Mouse (Mus musculus): ENCODE results near the gene Rgcc. TPM values are rescaled to one million over a fixed set of nuclear protein-coding genes. Genes with fewer than 3 reads are reported as not detected.
A peak's percentile ranks its signal among the peaks of the same experiment; 100 is the strongest.

Rgcc gene
- total and polyA plus RNA-seq, 3 experiments: 2.2 to 5.2 (median 2.3) TPM

DNA sequence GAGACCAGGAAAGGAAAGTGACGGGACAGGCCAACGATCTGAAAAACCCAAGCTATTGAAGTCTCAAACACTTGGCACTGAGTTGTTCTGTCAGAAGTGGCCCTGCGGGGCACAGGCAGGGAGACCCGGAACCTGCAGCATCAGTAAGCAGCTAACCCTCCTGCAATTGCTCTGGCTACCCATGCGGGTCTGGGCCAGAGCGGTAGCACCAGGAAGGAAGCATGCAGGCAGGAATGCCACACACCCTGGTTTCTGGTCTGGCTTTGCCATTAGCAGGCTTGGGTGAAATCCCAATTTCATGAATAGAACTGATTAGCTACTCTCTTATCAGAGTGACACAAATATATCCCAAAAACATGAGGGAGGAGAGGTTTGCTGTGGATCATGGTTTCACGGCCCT lies 30.5 kb upstream of the Rgcc start:
- Histone ChIP-seq H3K9me3 (replicated peaks; ENCODE audit: low read length) (no peaks in the 10 kb centered on the region), H3K9ac (ENCODE audit: insufficient read depth, low read depth) (no peak overlapping the region), H3K4me1 (ENCODE audit: control insufficient read depth in 1 of 2, insufficient read depth in 2 of 2) (peaks cover 0 to 3% of the 10 kb centered on the region in 2 experiments; a peak in 1 of 4 replicates), H3K4me3 (replicated peaks in 1 of 3; ENCODE audit: low read depth in 2 of 3, low read length in 2 of 3, poor library complexity in 1 of 3) (no peak overlapping the region), H3K4me2 (ENCODE audit: insufficient read depth, low read depth, poor library complexity, severe bottlenecking) (no peak overlapping the region), H3K27ac (ENCODE audit: insufficient read depth, low read depth) (no peak overlapping the region), H3K27me3 (replicated peaks) (no peaks in the 10 kb centered on the region), H3K79me2 (replicated peaks; ENCODE audit: control insufficient read depth, extremely low read depth, insufficient read depth, poor library complexity, severe bottlenecking) (no peaks in the 10 kb centered on the region), H3K36me3 (replicated peaks in 1 of 2; ENCODE audit: control insufficient read depth in 1 of 2, insufficient read depth in 1 of 2, low read length in 1 of 2) (peaks cover 20 to 54% of the 10 kb centered on the region in 2 experiments)
- TF ChIP-seq EP300 (IDR thresholded peaks at IDR 0.05; ENCODE audit: low read length): no peak
- dilution Hi-C loops (cut with MboI; ENCODE audit: extremely low pct_ligation_motif_present, extremely low pct_unique_long_range_greater_than_20kb, low sequenced_read_pairs): no loop called here
- no peak for DNase-seq (ENCODE audit: extremely low read depth)
- in situ Hi-C loops (cut with MboI; ENCODE audit: low pct_ligation_motif_present, low pct_unique_long_range_greater_than_20kb, low sequenced_read_pairs): no loop called here

DNA sequence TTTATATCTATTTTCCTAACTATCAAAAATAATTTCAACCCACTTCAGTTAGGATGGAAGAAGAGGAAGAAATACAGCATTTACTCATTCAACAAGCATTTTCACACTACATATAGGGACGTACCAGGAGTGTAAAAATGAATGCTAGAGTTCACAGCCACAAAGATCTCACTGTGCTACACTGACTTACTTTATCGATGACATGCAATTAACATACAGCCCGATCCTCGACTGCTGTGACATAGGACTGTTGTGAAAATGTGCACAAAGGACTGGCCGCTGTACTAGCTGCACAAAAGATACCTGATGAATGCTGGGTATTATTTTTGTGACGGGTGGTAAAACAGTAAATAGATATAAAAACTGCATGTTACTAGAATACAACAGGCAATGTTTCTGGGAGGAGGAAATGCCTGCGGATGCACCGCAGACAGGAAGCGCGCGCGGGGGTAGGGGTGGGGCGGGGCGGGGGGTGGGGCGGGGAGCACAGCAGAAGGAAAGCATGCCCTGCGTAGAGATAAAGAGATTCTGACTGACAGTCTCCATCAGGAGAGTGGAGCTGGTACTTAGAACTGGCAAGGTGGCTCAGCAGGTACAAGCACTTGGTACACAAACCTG lies 29.6 kb upstream of the Rgcc start:
- Histone ChIP-seq H3K4me3 (replicated peaks in 1 of 3; ENCODE audit: low read depth in 2 of 3, low read length in 2 of 3, poor library complexity in 1 of 3) (no peak overlapping the region), H3K4me2 (ENCODE audit: insufficient read depth, low read depth, poor library complexity, severe bottlenecking) (no peak overlapping the region), H3K27ac (ENCODE audit: insufficient read depth, low read depth) (no peak overlapping the region), H3K9me3 (replicated peaks; ENCODE audit: low read length) (no peaks in the 10 kb centered on the region), H3K4me1 (ENCODE audit: control insufficient read depth in 1 of 2, insufficient read depth in 2 of 2) (peaks cover 0 to 3% of the 10 kb centered on the region in 2 experiments; a peak in 1 of 4 replicates), H3K9ac (ENCODE audit: insufficient read depth, low read depth) (no peak overlapping the region), H3K36me3 (replicated peaks in 1 of 2; ENCODE audit: control insufficient read depth in 1 of 2, insufficient read depth in 1 of 2, low read length in 1 of 2) (peaks cover 13 to 45% of the 10 kb centered on the region in 2 experiments), H3K27me3 (replicated peaks) (no peaks in the 10 kb centered on the region), H3K79me2 (replicated peaks; ENCODE audit: control insufficient read depth, extremely low read depth, insufficient read depth, poor library complexity, severe bottlenecking) (no peaks in the 10 kb centered on the region)
- dilution Hi-C loops (cut with MboI; ENCODE audit: extremely low pct_ligation_motif_present, extremely low pct_unique_long_range_greater_than_20kb, low sequenced_read_pairs) (no loop called here), in situ Hi-C loops (cut with MboI; ENCODE audit: low pct_ligation_motif_present, low pct_unique_long_range_greater_than_20kb, low sequenced_read_pairs) (no loop called here)
- no peak for DNase-seq (ENCODE audit: extremely low read depth)
- TF ChIP-seq ETS1 (conservative IDR thresholded peaks at IDR 0.05; ENCODE audit: low read depth, low read length) (no peak), ZMIZ1 (IDR thresholded peaks at IDR 0.05; ENCODE audit: low read depth, low read length) (no peak), NRF1 (IDR thresholded peaks at IDR 0.05; ENCODE audit: low read depth, low read length) (no peak), ZKSCAN1 (IDR thresholded peaks at IDR 0.05; ENCODE audit: borderline replicate concordance, low read depth, low read length) (no peak), SIN3A (IDR thresholded peaks at IDR 0.05; ENCODE audit: low read length) (no peak), EP300 (IDR thresholded peaks at IDR 0.05; ENCODE audit: low read length) (no peak), RCOR1 (conservative IDR thresholded peaks at IDR 0.05; ENCODE audit: low read depth, low read length) (no peak), JUND (conservative IDR thresholded peaks at IDR 0.05; ENCODE audit: low read depth, low read length) (no peak), ZNF384 (IDR thresholded peaks at IDR 0.05; ENCODE audit: low read depth, low read length) (no peak), JUN (IDR thresholded peaks at IDR 0.05; ENCODE audit: insufficient read depth, low read depth, low read length) (no peak)

DNA sequence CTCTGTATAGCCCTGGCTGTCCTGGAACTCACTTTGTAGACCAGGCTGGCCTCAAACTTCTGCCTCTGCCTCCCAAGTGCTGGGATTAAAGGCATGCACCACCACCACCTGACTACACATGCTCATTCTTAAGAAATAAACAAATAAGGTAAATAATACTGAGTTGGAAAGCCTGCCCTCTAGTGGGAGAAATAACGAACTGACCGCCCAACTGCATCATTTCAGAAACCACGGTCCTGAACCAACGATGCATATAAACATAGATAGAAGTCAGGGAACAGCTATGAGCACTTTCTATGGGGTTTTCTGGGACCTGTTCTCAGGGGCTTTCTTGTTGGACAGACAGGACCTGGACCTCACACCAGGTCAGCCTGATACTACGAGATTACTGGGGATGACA lies 25.6 kb upstream of the Rgcc start:
- Histone ChIP-seq H3K4me2 (ENCODE audit: insufficient read depth, low read depth, poor library complexity, severe bottlenecking) (no peak overlapping the region), H3K27me3 (replicated peaks) (no peaks in the 10 kb centered on the region), H3K4me3 (replicated peaks in 1 of 3; ENCODE audit: low read depth in 2 of 3, low read length in 2 of 3, poor library complexity in 1 of 3) (no peak overlapping the region), H3K27ac (ENCODE audit: insufficient read depth, low read depth) (no peak overlapping the region), H3K36me3 (replicated peaks in 1 of 2; ENCODE audit: control insufficient read depth in 1 of 2, insufficient read depth in 1 of 2, low read length in 1 of 2) (peaks cover 0 to 10% of the 10 kb centered on the region in 2 experiments), H3K79me2 (replicated peaks; ENCODE audit: control insufficient read depth, extremely low read depth, insufficient read depth, poor library complexity, severe bottlenecking) (no peaks in the 10 kb centered on the region), H3K4me1 (ENCODE audit: control insufficient read depth in 1 of 2, insufficient read depth in 2 of 2) (peaks cover 0 to 3% of the 10 kb centered on the region in 2 experiments; a peak in 1 of 4 replicates), H3K9me3 (replicated peaks; ENCODE audit: low read length) (no peaks in the 10 kb centered on the region), H3K9ac (ENCODE audit: insufficient read depth, low read depth) (no peak overlapping the region)
- dilution Hi-C loops (cut with MboI; ENCODE audit: extremely low pct_ligation_motif_present, extremely low pct_unique_long_range_greater_than_20kb, low sequenced_read_pairs) (no loop called here), in situ Hi-C loops (cut with MboI; ENCODE audit: low pct_ligation_motif_present, low pct_unique_long_range_greater_than_20kb, low sequenced_read_pairs) (no loop called here)
- peak; percentile 46 for DNase-seq (ENCODE audit: extremely low read depth)
- TF ChIP-seq CTCF (conservative IDR thresholded peaks at IDR 0.05 in 1 of 2, IDR thresholded peaks at IDR 0.05 in 1 of 2; ENCODE audit: low read depth in 2 of 2, low read length in 2 of 2) (peak; percentile 72), SIN3A (IDR thresholded peaks at IDR 0.05; ENCODE audit: low read length) (no peak), ZNF384 (IDR thresholded peaks at IDR 0.05; ENCODE audit: low read depth, low read length) (0 out of 2 replicates have a peak, but pooled peaks have one; percentile 11), JUN (IDR thresholded peaks at IDR 0.05; ENCODE audit: insufficient read depth, low read depth, low read length) (no peak), SMC3 (IDR thresholded peaks at IDR 0.05; ENCODE audit: low read depth, low read length) (peak; percentile 67), RAD21 (IDR thresholded peaks at IDR 0.05; ENCODE audit: low read depth, low read length) (peak; percentile 45)
